Mouse (Mus musculus): ENCODE results near the gene Akap7. TPM values are rescaled to one million over a fixed set of nuclear protein-coding genes. Genes with fewer than 3 reads are reported as not detected.
A peak's percentile ranks its signal among the peaks of the same experiment; 100 is the strongest.

The Akap7 gene
- total and polyA plus RNA-seq, 2 experiments: 2.1 to 11.8 TPM

DNA sequence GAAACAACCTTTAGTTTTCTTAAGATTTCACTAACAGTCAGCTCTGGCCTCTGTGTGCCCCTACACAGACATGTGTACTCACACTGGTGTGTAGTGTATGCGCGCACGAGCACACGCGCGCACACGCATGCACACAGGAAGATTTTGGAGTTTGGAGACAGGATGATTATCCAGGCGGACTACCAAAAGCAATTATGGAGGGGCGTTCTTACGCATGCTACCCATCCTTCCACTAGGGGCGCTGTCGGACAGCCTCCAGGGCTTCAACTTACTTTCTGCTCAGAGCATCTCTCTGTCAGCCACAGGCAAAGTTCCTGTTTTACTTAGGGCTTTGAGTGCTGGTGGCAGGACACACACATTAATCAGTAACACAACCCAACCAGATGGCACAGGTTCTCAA is 57.6 kb downstream of the Akap7 start:
- Histone ChIP-seq H3K27me3 (ENCODE audit: control insufficient read depth, insufficient read depth, low read length) (no peaks in the 10 kb centered on the region), H3K79me2 (ENCODE audit: control insufficient read depth, insufficient read depth, low read length) (no peaks in the 10 kb centered on the region), H3K9ac (ENCODE audit: low read depth, low read length) (no peak overlapping the region), H3K4me3 (ENCODE audit: insufficient read depth, low read depth, low read length) (no peak overlapping the region), H3K36me3 (ENCODE audit: control insufficient read depth, insufficient read depth, low read length) (no peaks in the 10 kb centered on the region), H3K4me1 (ENCODE audit: control insufficient read depth, insufficient read depth, low read length) (no peaks in the 10 kb centered on the region), H3K27ac (replicated peaks; ENCODE audit: insufficient read depth, low read depth, low read length) (no peak overlapping the region)
- 64% methylated on average over 12 of the region's 12 CpGs for WGBS
- peak; percentile 79 for TF ChIP-seq CTCF (IDR thresholded peaks at IDR 0.05; ENCODE audit: low read depth, low read length)
- no peak for TF ChIP-seq POLR2A (IDR thresholded peaks at IDR 0.05; ENCODE audit: extremely low read depth, insufficient read depth, low read length)
- no peak for DNase-seq (ENCODE audit: extremely low read depth, low read depth, low spot score)

DNA sequence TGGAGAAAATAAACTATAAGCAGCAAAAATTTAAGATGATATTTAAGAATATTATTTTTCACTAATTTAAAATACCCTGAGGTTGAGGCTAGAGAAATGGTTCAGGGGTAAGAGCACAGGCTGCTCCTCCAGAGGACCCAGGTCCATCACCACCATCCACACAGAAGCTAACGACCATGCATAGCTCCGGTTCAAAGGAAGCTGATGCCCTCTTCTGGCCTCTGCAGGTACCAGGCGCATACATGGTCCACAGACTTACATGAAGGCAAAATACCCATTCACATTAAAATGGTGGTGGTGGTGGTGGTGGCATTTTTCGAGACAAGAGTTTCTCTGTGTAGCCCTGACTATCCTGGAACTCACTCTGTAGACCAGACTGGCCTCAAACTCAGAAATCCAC is 61.5 kb downstream of the Akap7 start:
- H3K4me1 ChIP-seq (ENCODE audit: control insufficient read depth, insufficient read depth, low read length): no peaks in the 10 kb centered on the region
- no peaks in the 10 kb centered on the region for H3K36me3 ChIP-seq (ENCODE audit: control insufficient read depth, insufficient read depth, low read length)
- peak; percentile 26; the same call in 1 of the 2 replicates for TF ChIP-seq CTCF (IDR thresholded peaks at IDR 0.05; ENCODE audit: low read depth, low read length)
- no peak for TF ChIP-seq POLR2A (IDR thresholded peaks at IDR 0.05; ENCODE audit: extremely low read depth, insufficient read depth, low read length)
- no peaks in the 10 kb centered on the region for H3K27me3 ChIP-seq (ENCODE audit: control insufficient read depth, insufficient read depth, low read length)
- WGBS: 77% methylated on average over 4 of the region's 4 CpGs
- no peaks in the 10 kb centered on the region for H3K79me2 ChIP-seq (ENCODE audit: control insufficient read depth, insufficient read depth, low read length)
- DNase-seq (ENCODE audit: extremely low read depth, low read depth, low spot score): no peak
- H3K9ac ChIP-seq (ENCODE audit: low read depth, low read length): no peak overlapping the region
- no peak overlapping the region for H3K4me3 ChIP-seq (ENCODE audit: insufficient read depth, low read depth, low read length)
- no peak overlapping the region for H3K27ac ChIP-seq (replicated peaks; ENCODE audit: insufficient read depth, low read depth, low read length)

DNA sequence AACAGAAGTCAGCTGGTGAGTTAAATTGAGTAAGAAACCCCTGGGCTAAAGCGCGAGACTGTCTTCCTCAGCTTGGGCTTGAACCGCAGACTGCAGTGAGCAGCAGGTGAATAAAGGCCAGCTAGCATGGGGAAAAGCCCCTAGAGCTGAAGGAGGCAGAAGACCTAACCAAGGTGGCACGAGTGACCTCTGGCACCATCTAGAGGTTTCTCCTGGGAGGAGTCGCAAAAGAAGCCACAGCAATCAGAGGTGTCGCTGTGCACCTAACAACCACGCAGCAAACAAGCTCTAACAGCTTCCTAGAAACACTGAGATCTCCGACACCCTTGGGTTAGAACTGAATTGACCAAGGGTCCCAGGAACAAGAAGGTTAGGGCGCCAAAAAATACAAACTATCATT is 68.5 kb downstream of the Akap7 start:
- Histone ChIP-seq H3K27ac (replicated peaks; ENCODE audit: insufficient read depth, low read depth, low read length) (no peak overlapping the region), H3K9ac (ENCODE audit: low read depth, low read length) (no peak overlapping the region)

DNA sequence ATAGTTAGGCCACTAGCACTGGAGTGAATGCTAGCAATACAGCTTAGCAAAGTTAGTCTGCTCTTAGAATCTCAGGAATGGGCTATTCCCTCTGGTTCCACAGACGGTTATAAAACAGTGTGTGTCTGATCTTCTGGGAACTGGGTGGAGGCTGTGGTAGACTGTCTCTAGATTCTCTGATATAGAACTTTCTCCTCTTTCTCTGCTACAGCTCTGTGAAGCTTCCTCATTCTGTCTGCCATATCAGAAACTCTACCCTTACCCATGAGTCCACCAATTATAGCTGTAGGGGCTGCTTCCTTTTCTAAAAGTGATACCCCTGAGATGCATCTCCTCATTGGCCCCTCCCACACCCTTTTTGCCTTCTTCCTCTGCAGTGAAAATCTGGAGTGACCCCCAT is 73.6 kb downstream of the Akap7 start:
- WGBS: 83% methylated on average over 1 of the region's 1 CpGs
- H3K36me3 ChIP-seq (ENCODE audit: control insufficient read depth, insufficient read depth, low read length): no peaks in the 10 kb centered on the region
- H3K27ac ChIP-seq (replicated peaks; ENCODE audit: insufficient read depth, low read depth, low read length): no peak overlapping the region

More for the DNA sequence above, 68.5 kb downstream of the Akap7 start:
- no peaks in the 10 kb centered on the region for H3K79me2 ChIP-seq (ENCODE audit: control insufficient read depth, insufficient read depth, low read length)
- H3K4me1 ChIP-seq (ENCODE audit: control insufficient read depth, insufficient read depth, low read length): no peaks in the 10 kb centered on the region
- no peaks in the 10 kb centered on the region for H3K27me3 ChIP-seq (ENCODE audit: control insufficient read depth, insufficient read depth, low read length)
- H3K4me3 ChIP-seq (ENCODE audit: insufficient read depth, low read depth, low read length): no peak overlapping the region
- no peak for TF ChIP-seq POLR2A (IDR thresholded peaks at IDR 0.05; ENCODE audit: extremely low read depth, insufficient read depth, low read length)
- peak; percentile 26; the same call in 1 of the 2 replicates for TF ChIP-seq CTCF (IDR thresholded peaks at IDR 0.05; ENCODE audit: low read depth, low read length)
- H3K36me3 ChIP-seq (ENCODE audit: control insufficient read depth, insufficient read depth, low read length): no peaks in the 10 kb centered on the region
- no peak for DNase-seq (ENCODE audit: extremely low read depth, low read depth, low spot score)
- WGBS: 54% methylated on average over 9 of the region's 9 CpGs

DNA sequence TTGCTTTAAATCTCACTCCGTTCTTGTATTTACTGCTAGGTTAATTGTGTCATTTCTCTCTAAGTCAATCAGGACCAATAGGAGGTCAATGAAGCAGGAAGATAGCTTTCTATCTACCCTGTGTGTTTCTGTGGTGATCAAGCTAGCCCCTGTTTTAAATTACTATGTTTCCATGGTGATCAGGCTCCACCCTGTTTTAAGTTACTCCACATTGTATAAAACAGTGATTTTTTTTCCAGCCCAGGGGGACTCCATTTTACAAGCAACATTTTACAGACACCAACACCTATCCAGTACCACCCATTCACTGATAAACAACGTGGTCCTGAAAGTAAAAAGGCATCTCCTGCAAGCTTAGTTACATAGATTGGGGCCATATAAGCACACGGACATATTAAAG is 75.0 kb downstream of the Akap7 start:
- Histone ChIP-seq H3K79me2 (ENCODE audit: control insufficient read depth, insufficient read depth, low read length) (no peaks in the 10 kb centered on the region), H3K36me3 (ENCODE audit: control insufficient read depth, insufficient read depth, low read length) (no peaks in the 10 kb centered on the region), H3K4me1 (ENCODE audit: control insufficient read depth, insufficient read depth, low read length) (no peaks in the 10 kb centered on the region), H3K27ac (replicated peaks; ENCODE audit: insufficient read depth, low read depth, low read length) (no peak overlapping the region), H3K9ac (ENCODE audit: low read depth, low read length) (no peak overlapping the region), H3K4me3 (ENCODE audit: insufficient read depth, low read depth, low read length) (no peak overlapping the region), H3K27me3 (ENCODE audit: control insufficient read depth, insufficient read depth, low read length) (no peaks in the 10 kb centered on the region)
- TF ChIP-seq POLR2A (IDR thresholded peaks at IDR 0.05; ENCODE audit: extremely low read depth, insufficient read depth, low read length) (no peak), CTCF (IDR thresholded peaks at IDR 0.05; ENCODE audit: low read depth, low read length) (no peak)
- WGBS: 88% methylated on average over 3 of the region's 3 CpGs
- no peak for DNase-seq (ENCODE audit: extremely low read depth, low read depth, low spot score)

More for the DNA sequence above, 73.6 kb downstream of the Akap7 start:
- DNase-seq (ENCODE audit: extremely low read depth, low read depth, low spot score): no peak
- Histone ChIP-seq H3K4me1 (ENCODE audit: control insufficient read depth, insufficient read depth, low read length) (no peaks in the 10 kb centered on the region), H3K4me3 (ENCODE audit: insufficient read depth, low read depth, low read length) (no peak overlapping the region), H3K9ac (ENCODE audit: low read depth, low read length) (no peak overlapping the region), H3K27me3 (ENCODE audit: control insufficient read depth, insufficient read depth, low read length) (no peaks in the 10 kb centered on the region), H3K79me2 (ENCODE audit: control insufficient read depth, insufficient read depth, low read length) (no peaks in the 10 kb centered on the region)
- no peak for TF ChIP-seq CTCF (IDR thresholded peaks at IDR 0.05; ENCODE audit: low read depth, low read length)
- TF ChIP-seq POLR2A (IDR thresholded peaks at IDR 0.05; ENCODE audit: extremely low read depth, insufficient read depth, low read length): no peak

DNA sequence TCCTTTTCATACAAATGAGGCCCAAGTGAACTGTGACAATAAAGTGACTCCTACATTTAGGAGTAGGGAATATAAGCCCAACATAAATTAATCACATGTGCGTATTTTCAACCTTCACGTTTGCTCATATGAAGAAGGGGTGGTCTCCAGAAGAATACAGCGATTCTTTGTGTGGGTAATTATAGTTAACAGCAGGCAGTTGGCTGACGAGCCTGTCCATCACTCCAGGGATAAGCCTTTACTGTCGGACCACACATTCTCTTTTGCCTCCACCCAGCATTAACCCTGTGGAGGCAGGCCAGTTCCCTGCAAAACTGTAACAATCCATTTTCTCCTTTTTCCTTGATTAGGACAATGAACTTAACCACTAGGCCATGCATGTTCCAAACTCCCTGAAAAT is 76.3 kb downstream of the Akap7 start:
- TF ChIP-seq POLR2A (IDR thresholded peaks at IDR 0.05; ENCODE audit: extremely low read depth, insufficient read depth, low read length) (no peak), CTCF (IDR thresholded peaks at IDR 0.05; ENCODE audit: low read depth, low read length) (no peak)
- H3K9ac ChIP-seq (ENCODE audit: low read depth, low read length): no peak overlapping the region
- no peaks in the 10 kb centered on the region for H3K79me2 ChIP-seq (ENCODE audit: control insufficient read depth, insufficient read depth, low read length)
- no peak for DNase-seq (ENCODE audit: extremely low read depth, low read depth, low spot score)
- H3K27me3 ChIP-seq (ENCODE audit: control insufficient read depth, insufficient read depth, low read length): no peaks in the 10 kb centered on the region
- H3K27ac ChIP-seq (replicated peaks; ENCODE audit: insufficient read depth, low read depth, low read length): no peak overlapping the region
- H3K4me1 ChIP-seq (ENCODE audit: control insufficient read depth, insufficient read depth, low read length): no peaks in the 10 kb centered on the region
- H3K36me3 ChIP-seq (ENCODE audit: control insufficient read depth, insufficient read depth, low read length): no peaks in the 10 kb centered on the region
- no peak overlapping the region for H3K4me3 ChIP-seq (ENCODE audit: insufficient read depth, low read depth, low read length)
- WGBS: 87% methylated on average over 5 of the region's 5 CpGs

All from liver, adult 2 months (tissue).